Comparison of ENCODE assay signal across 11 mouse cellular contexts in genomic region chr15:99017355-99017761, GRCm38 (mm10). TPM values are rescaled to one million over a fixed set of nuclear protein-coding genes. Genes with fewer than 3 reads are reported as not detected.
DNase-seq lines count a peak whose midpoint lies in the region; ATAC-seq lines count a peak whose summit lies in the region.
"Had no signal": no experiment of that assay in that cellular context is flagged by ENCODE, and none has a peak within 500 bp of the region (broad histone marks: within the 10 kb centered on the region; RNA-seq: fewer than 3 reads in every experiment).

No protein-coding gene starts in this region.

- H3K9ac ChIP-seq in embryonic facial prominence, embryonic 15.5 days = no peak overlapping the region

- DNase-seq in kidney, adult 11 months = peak; percentile 73
- DNase-seq in kidney, adult 18-20 months = no peak
- peak; percentile 52 to 74 for DNase-seq in kidney, postnatal 36 days
- no peak for DNase-seq in spleen, adult 18-20 months
- no peak for DNase-seq in gastrocnemius, postnatal 25 days
- DNase-seq in right cerebral cortex, postnatal 14 days = no peak
- DNase-seq: cerebellum, adult 8-10 months; lung, postnatal 14 days; retina, postnatal 1 day had no signal

- H3K4me3 ChIP-seq in embryonic facial prominence, embryonic 15.5 days (replicated peaks) = no peak overlapping the region

- WGBS in embryonic facial prominence, embryonic 15.5 days = 63% methylated on average over 8 of the region's 8 CpGs

- H3K27me3 ChIP-seq in embryonic facial prominence, embryonic 15.5 days = no peaks in the 10 kb centered on the region

- H3K36me3 ChIP-seq in embryonic facial prominence, embryonic 15.5 days = no peaks in the 10 kb centered on the region

- no peaks in the 10 kb centered on the region for H3K9me3 ChIP-seq in embryonic facial prominence, embryonic 15.5 days (replicated peaks)

- peaks cover 25% of the 10 kb centered on the region for H3K4me1 ChIP-seq in embryonic facial prominence, embryonic 15.5 days

- H3K27ac ChIP-seq in embryonic facial prominence, embryonic 15.5 days (replicated peaks) = peak overlapping the region; percentile 88

- ATAC-seq in embryonic facial prominence, embryonic 15.5 days (ENCODE audit: insufficient number of reproducible peaks, low FRiP score, low TSS enrichment, low read depth) = no peak
- ATAC-seq in monocyte, adult 5-6 weeks (replicated peaks; ENCODE audit: insufficient number of reproducible peaks, low FRiP score, low TSS enrichment, poor library complexity, severe bottlenecking) = 0 out of 2 replicates have a peak, but pooled peaks have one; percentile 22

- H3K4me2 ChIP-seq in embryonic facial prominence, embryonic 15.5 days (replicated peaks) = 0 out of 2 replicates have a peak overlapping the region, but pooled peaks have one; percentile 4

RNA-seq across cellular contexts. Expression of gene Tuba1c, which starts 12.3 kb away (rescaled TPM):
- 131 and 134 TPM in 2 replicates for polyA plus RNA-seq in embryonic facial prominence, embryonic 15.5 days (2015; fragmentation: Nextera tagmentation; extraction: Ambion mirVana)
- 104 to 150 TPM (median 116 TPM) in 3 replicates for total RNA-seq in monocyte, adult 5-6 weeks (2017)
- 10 to 100 TPM in 1 of 2 experiments, 1 to 10 TPM in 1; 7.1 to 10.7 TPM for total RNA-seq in gastrocnemius, postnatal 25 days (2021)

RNA-seq across cellular contexts. Expression of gene Prph, which starts 37.6 kb away (rescaled TPM):
- 8.8 and 9.9 TPM in 2 replicates for polyA plus RNA-seq in embryonic facial prominence, embryonic 15.5 days (2015; fragmentation: Nextera tagmentation; extraction: Ambion mirVana)
- total RNA-seq in monocyte, adult 5-6 weeks (2017) = 1.1 TPM in 1 of 3 replicates, not detected in the others
- 1 to 10 TPM in 1 of 2 experiments, under 1 TPM in 1; 0.75 to 1.4 TPM for total RNA-seq in gastrocnemius, postnatal 25 days (2021)

RNA-seq across cellular contexts. Expression of gene Troap, which starts 57.0 kb away (rescaled TPM):
- polyA plus RNA-seq in embryonic facial prominence, embryonic 15.5 days (2015; fragmentation: Nextera tagmentation; extraction: Ambion mirVana) = 27.1 TPM in 2 replicates
- 2.3 to 3.6 TPM in 2 of 3 replicates, not detected in the other for total RNA-seq in monocyte, adult 5-6 weeks (2017)
- under 1 TPM in 1 of 2 experiments, not detected in 1; 0.49 TPM for total RNA-seq in gastrocnemius, postnatal 25 days (2021)

Comparison
In these comparisons a context has a peak if more than half of its experiments do, and no peak if none do; other contexts are left out.
1. DNase-seq: peak in kidney, adult 11 months (single experiment) and kidney, postnatal 36 days (2 of 2); none in kidney, adult 18-20 months (single experiment), spleen, adult 18-20 months (0 of 2), gastrocnemius, postnatal 25 days (single experiment) and right cerebral cortex, postnatal 14 days (single experiment).